Mouse (Mus musculus) MEL (cell line): ENCODE results near the gene Cd276. TPM values are rescaled to one million over a fixed set of nuclear protein-coding genes. Genes with fewer than 3 reads are reported as not detected.

Experiments used
- DNase-seq: peaks from one replicate; pipeline ENCODE4 v3.0.0; 2011; ENCODE audit warnings: low read depth, low spot score
- H3K27ac ChIP-seq: 2 replicates; pipeline ENCODE4 v1.5.1; 2012; ENCODE audit warnings: low read depth, mild to moderate bottlenecking, control low read depth, low read length, moderate library complexity; ENCODE audit not compliant: control insufficient read depth
- H3K27me3 ChIP-seq, 2 experiments: fragments of 150-350 bp in 1 of 2; sonication (generic) in 1 of 2; 2 replicates each; pipeline ENCODE4 v1.6.1; 2012; ENCODE audit warnings: low read length in 2 of 2, mild to moderate bottlenecking in 2 of 2, improper control_type of control experiment in 1 of 2, moderate library complexity in 1 of 2; ENCODE audit not compliant: insufficient read depth in 2 of 2, control insufficient read depth in 1 of 2
- H3K36me3 ChIP-seq, 2 experiments: 2 replicates each; pipeline ENCODE4 v1.6.1; 2012 to 2014; ENCODE audit warnings: low read length in 2 of 2, improper control_type of control experiment in 1 of 2, inconsistent platforms in 1 of 2, mild to moderate bottlenecking in 1 of 2; ENCODE audit not compliant: insufficient read depth in 2 of 2, control insufficient read depth in 1 of 2
- H3K4me1 ChIP-seq, 2 experiments: fragments of 150-350 bp in 1 of 2; sonication (generic) in 1 of 2; 2 replicates each; pipeline ENCODE4 v1.6.1; 2012; ENCODE audit warnings: low read length in 2 of 2, improper control_type of control experiment in 1 of 2, mild to moderate bottlenecking in 1 of 2; ENCODE audit not compliant: insufficient read depth in 2 of 2, control insufficient read depth in 1 of 2
- H3K4me3 ChIP-seq, 2 experiments: fragments of 150-350 bp in 1 of 2; sonication (generic) in 1 of 2; 2 replicates each; pipeline ENCODE4 v1.5.1; 2012; ENCODE audit warnings: low read depth in 2 of 2, low read length in 2 of 2, mild to moderate bottlenecking in 2 of 2, moderate library complexity in 2 of 2, control low read depth in 1 of 2, improper control_type of control experiment in 1 of 2; ENCODE audit not compliant: control insufficient read depth in 1 of 2, insufficient read depth in 1 of 2
- H3K79me2 ChIP-seq: 2 replicates; pipeline ENCODE4 v1.6.1; 2012; ENCODE audit warnings: mild to moderate bottlenecking, low read length, moderate library complexity; ENCODE audit not compliant: control insufficient read depth, poor library complexity, insufficient read depth
- H3K9ac ChIP-seq: 2 replicates; pipeline ENCODE4 v1.6.1; 2012; ENCODE audit warnings: low read depth, mild to moderate bottlenecking, control low read depth, low read length, moderate library complexity; ENCODE audit not compliant: control insufficient read depth, poor library complexity, severe bottlenecking
- H3K9me3 ChIP-seq: fragments of 150-350 bp; sonication (generic); replicated peaks from 2 replicates; pipeline ENCODE4 v1.6.1; 2012; ENCODE audit warnings: mild to moderate bottlenecking, low read length, improper control_type of control experiment, moderate library complexity; ENCODE audit not compliant: insufficient read depth
- BHLHE40 ChIP-seq: IDR thresholded peaks from 2 replicates; pipeline ENCODE4 v1.6.1; 2012; ENCODE audit warnings: low read depth, mild to moderate bottlenecking, inconsistent platforms, low read length, improper control_type of control experiment, borderline replicate concordance
- CHD1 ChIP-seq: IDR thresholded peaks from 2 replicates; pipeline ENCODE4 v1.6.1; 2012; ENCODE audit warnings: low read depth, mild to moderate bottlenecking, inconsistent platforms, low read length, improper control_type of control experiment
- CHD2 ChIP-seq: IDR thresholded peaks from 2 replicates; pipeline ENCODE4 v1.6.1; 2011; ENCODE audit warnings: low read length, improper control_type of control experiment
- GABPA ChIP-seq: IDR thresholded peaks from 2 replicates; pipeline ENCODE4 v1.6.1; 2012; ENCODE audit warnings: low read depth, mild to moderate bottlenecking, inconsistent platforms, low read length, improper control_type of control experiment, moderate library complexity
- GATA1 ChIP-seq: IDR thresholded peaks from 2 replicates; pipeline ENCODE4 v1.6.1; 2011; ENCODE audit warnings: low read depth, low read length, improper control_type of control experiment
- HCFC1 ChIP-seq: IDR thresholded peaks from 2 replicates; pipeline ENCODE4 v1.6.1; 2012; ENCODE audit warnings: low read depth, mild to moderate bottlenecking, inconsistent platforms, low read length, improper control_type of control experiment, moderate library complexity
- MAFK ChIP-seq: IDR thresholded peaks from 2 replicates; pipeline ENCODE4 v1.6.1; 2011; ENCODE audit warnings: low read depth, mild to moderate bottlenecking, low read length, improper control_type of control experiment, borderline replicate concordance
- MAX ChIP-seq: IDR thresholded peaks from 2 replicates; pipeline ENCODE4 v1.6.1; 2011; ENCODE audit warnings: low read length, improper control_type of control experiment
- MXI1 ChIP-seq: IDR thresholded peaks from 2 replicates; pipeline ENCODE4 v1.6.1; 2011; ENCODE audit warnings: mild to moderate bottlenecking, low read depth, low read length, improper control_type of control experiment
- MYB ChIP-seq: IDR thresholded peaks from 2 replicates; pipeline ENCODE4 v1.6.1; 2011; ENCODE audit warnings: mild to moderate bottlenecking, low read depth, low read length, improper control_type of control experiment
- NELFE ChIP-seq: IDR thresholded peaks from 2 replicates; pipeline ENCODE4 v1.6.1; 2011; ENCODE audit warnings: low read depth, low read length, improper control_type of control experiment
- NRF1 ChIP-seq: IDR thresholded peaks from 2 replicates; pipeline ENCODE4 v1.6.1; 2014; ENCODE audit warnings: low read depth, mild to moderate bottlenecking, inconsistent platforms, low read length, improper control_type of control experiment, moderate library complexity; ENCODE audit not compliant: poor library complexity, insufficient read depth, severe bottlenecking
- POLR2A ChIP-seq, 2 experiments: IDR thresholded peaks; 2 replicates each; pipeline ENCODE4 v1.6.1; 2011 to 2012; ENCODE audit warnings: low read length in 2 of 2, mild to moderate bottlenecking in 2 of 2, control low read depth in 1 of 2, improper control_type of control experiment in 1 of 2, low read depth in 1 of 2, moderate library complexity in 1 of 2; ENCODE audit not compliant: control insufficient read depth in 1 of 2, insufficient read depth in 1 of 2, poor library complexity in 1 of 2
- POLR2AphosphoS2 ChIP-seq: IDR thresholded peaks from 2 replicates; pipeline ENCODE4 v1.6.1; 2011; ENCODE audit warnings: low read length, improper control_type of control experiment
- POLR2AphosphoS5 ChIP-seq: IDR thresholded peaks from 2 replicates; pipeline ENCODE4 v1.6.1; 2012; ENCODE audit warnings: low read depth, borderline replicate concordance, mild to moderate bottlenecking, inconsistent platforms, low read length, moderate library complexity, mixed read lengths
- RAD21 ChIP-seq: IDR thresholded peaks from 2 replicates; pipeline ENCODE4 v1.6.1; 2011; ENCODE audit warnings: mild to moderate bottlenecking, low read depth, low read length, improper control_type of control experiment
- RCOR1 ChIP-seq: IDR thresholded peaks from 2 replicates; pipeline ENCODE4 v1.6.1; 2012; ENCODE audit warnings: low read depth, mild to moderate bottlenecking, inconsistent platforms, low read length, improper control_type of control experiment
- SIN3A ChIP-seq: IDR thresholded peaks from 2 replicates; pipeline ENCODE4 v1.6.1; 2012; ENCODE audit warnings: low read length, improper control_type of control experiment, inconsistent platforms
- TAL1 ChIP-seq: IDR thresholded peaks from 2 replicates; pipeline ENCODE4 v1.6.1; 2012; ENCODE audit warnings: mild to moderate bottlenecking, inconsistent platforms, low read length, moderate library complexity, mixed read lengths
- TBP ChIP-seq: IDR thresholded peaks from 2 replicates; pipeline ENCODE4 v1.8.0; 2011; ENCODE audit warnings: low read depth, low read length, improper control_type of control experiment
- UBTF ChIP-seq: IDR thresholded peaks from 2 replicates; pipeline ENCODE4 v1.6.1; 2012; ENCODE audit warnings: low read depth, mild to moderate bottlenecking, inconsistent platforms, low read length, improper control_type of control experiment, moderate library complexity, borderline replicate concordance; ENCODE audit not compliant: insufficient read depth
- USF1 ChIP-seq: IDR thresholded peaks from 2 replicates; pipeline ENCODE4 v1.6.1; 2014; ENCODE audit warnings: low read depth, mild to moderate bottlenecking, inconsistent platforms, low read length, improper control_type of control experiment, moderate library complexity
- USF2 ChIP-seq, 2 experiments: IDR thresholded peaks; 2 replicates each; pipeline ENCODE4 v1.6.1; 2011 to 2012; ENCODE audit warnings: improper control_type of control experiment in 2 of 2, low read length in 2 of 2, borderline replicate concordance in 1 of 2, inconsistent platforms in 1 of 2, low read depth in 1 of 2, mild to moderate bottlenecking in 1 of 2; ENCODE audit not compliant: insufficient read depth in 1 of 2
- ZMIZ1 ChIP-seq: IDR thresholded peaks from 2 replicates; pipeline ENCODE4 v1.6.1; 2012; ENCODE audit warnings: low read depth, mild to moderate bottlenecking, inconsistent platforms, low read length, improper control_type of control experiment, moderate library complexity
- polyA plus RNA-seq, 2 experiments: library from polyadenylated mRNA; stranded (reverse) in 1 of 2; unstranded in 1 of 2; fragments of >175 nt in 1 of 2; fragments of >200 nt in 1 of 2; gene quantifications; 2 replicates each; pipeline versions ENCODE4 v1.2.1 to v1.2.4; 2012; ENCODE audit warnings: low replicate concordance in 2 of 2, low read depth in 1 of 2; ENCODE audit not compliant: insufficient read length in 2 of 2, insufficient read depth in 1 of 2, missing spikeins in 1 of 2
- total RNA-seq: library from RNA; depleted of rRNA; stranded (reverse); fragments of 300-350 nt; gene quantifications from 2 replicates; pipeline ENCODE4 v1.2.3, GENCODE M21; 2012

Cd276 gene
- total and polyA plus RNA-seq, 3 experiments: 0.12 to 3.6 TPM; not detected in 1

GRCm38 (mm10) chr9:58581958-58582540 is 26.8 kb upstream of the Cd276 start, which contains the start of gene Nptn:
Gene Nptn (plus strand): TSS chr9:58582240.
- H3K4me1 ChIP-seq: peaks cover 4 to 8% of the 10 kb centered on the region in 2 experiments; a peak in 3 of 4 replicates
- peaks cover 34% of the 10 kb centered on the region for H3K79me2 ChIP-seq
- no peaks in the 10 kb centered on the region for H3K9me3 ChIP-seq
- peaks cover 0 to 23% of the 10 kb centered on the region in 2 experiments; a peak in 2 of 4 replicates for H3K36me3 ChIP-seq
- peak; percentile 66; the same call in 1 of the 2 replicates for TF ChIP-seq HCFC1
- TF ChIP-seq NRF1: no peak
- TF ChIP-seq RAD21: no peak
- TF ChIP-seq ZMIZ1: peak; percentile 33; the same call in 1 of the 2 replicates
- no peak for TF ChIP-seq MYB
- TF ChIP-seq SIN3A: peak; percentile 38; the same call in 1 of the 2 replicates
- TF ChIP-seq POLR2AphosphoS2: peak; percentile 65; the same call in 1 of the 2 replicates
- no peak for TF ChIP-seq POLR2AphosphoS5
- TF ChIP-seq BHLHE40: peak; percentile 98
- TF ChIP-seq CHD2: peak; percentile 90
- TF ChIP-seq GABPA: no peak
- peak; percentile 88 for TF ChIP-seq NELFE
- peak; percentile 72 to 93 for TF ChIP-seq USF2 (IDR thresholded peaks at IDR 0.05; ENCODE audit: borderline replicate concordance in 1 of 2, insufficient read depth in 1 of 2, low read depth in 1 of 2, low read length in 2 of 2)
- peak; percentile 95 for TF ChIP-seq MAX
- no peak for TF ChIP-seq UBTF
- TF ChIP-seq POLR2A (IDR thresholded peaks at IDR 0.05; ENCODE audit: control insufficient read depth in 1 of 2, insufficient read depth in 1 of 2, low read depth in 1 of 2, low read length in 2 of 2, poor library complexity in 1 of 2): peak; percentile 59 to 93
- TF ChIP-seq TAL1: no peak
- TF ChIP-seq GATA1: no peak
- TF ChIP-seq TBP: peak; percentile 78; the same call in 1 of the 2 replicates
- TF ChIP-seq USF1: peak; percentile 97
- no peak for TF ChIP-seq RCOR1
- TF ChIP-seq MXI1: peak; percentile 55
- TF ChIP-seq CHD1: no peak
- TF ChIP-seq MAFK: no peak
- TF ChIP-seq, all 39 proteins: peak for 13
- H3K27me3 ChIP-seq: no peaks in the 10 kb centered on the region
- H3K9ac ChIP-seq: peak within 1 kb of the TSS; percentile 94
- peak within 1 kb of the TSS; percentile 62 to 95 for H3K4me3 ChIP-seq
- DNase-seq: peak; percentile 98
- peak within 1 kb of the TSS; percentile 96 for H3K27ac ChIP-seq
